Mouse (Mus musculus): ENCODE measurements around the gene BC107364. TPM values are rescaled to one million over a fixed set of nuclear protein-coding genes. Genes with fewer than 3 reads are reported as not detected.
"Not testable (repeated sequence)": the region's sequence is repeated elsewhere in the genome, so short reads cannot be mapped to it uniquely, and the experiment has no call there.

Gene BC107364
- polyA plus RNA-seq (2012; rRNA removed), result not detected in 2 replicates

- DNase-seq (ENCODE audit: low read depth in 1 of 2, low spot score in 2 of 2); H3K27ac ChIP-seq (ENCODE audit: insufficient read depth, low read length); H3K4me3 ChIP-seq (ENCODE audit: extremely low read depth, insufficient read depth, insufficient read length); H3K27me3 ChIP-seq (ENCODE audit: control insufficient read depth, insufficient read depth, low read length); H3K36me3 ChIP-seq (ENCODE audit: control insufficient read depth, insufficient read depth, low read length); H3K4me1 ChIP-seq (ENCODE audit: control insufficient read depth, insufficient read depth, insufficient read length): not testable (repeated sequence)
- no CpG with 5 or more reads among the region's 48 CpGs for WGBS
Observed at GRCm38 (mm10) chr3:96452262-96452661, at the start of gene BC107364. TSS of gene BC107364 (minus strand) at chr3:96452306.

GRCm38 (mm10) chr3:96501391-96502115 is 49.4 kb upstream of the BC107364 start:
- H3K27me3 ChIP-seq (ENCODE audit: control insufficient read depth, insufficient read depth, low read length), result no peaks in the 10 kb centered on the region
- under 1% methylated on average over 32 of the region's 32 CpGs for WGBS
- no peak for TF ChIP-seq POLR2A (IDR thresholded peaks at IDR 0.05; ENCODE audit: low read depth, low read length)
- no peak for TF ChIP-seq CTCF (IDR thresholded peaks at IDR 0.05; ENCODE audit: extremely low read depth, insufficient read depth, insufficient read length, insufficient replicate concordance)
- H3K4me1 ChIP-seq (ENCODE audit: control insufficient read depth, insufficient read depth, insufficient read length), result peaks cover 3% of the 10 kb centered on the region; the same call in 1 of the 2 replicates
- H3K36me3 ChIP-seq (ENCODE audit: control insufficient read depth, insufficient read depth, low read length), result no peaks in the 10 kb centered on the region
- peak; percentile 76 to 82 for DNase-seq (ENCODE audit: low read depth in 1 of 2, low spot score in 2 of 2)
- peak overlapping the region; percentile 76 for H3K4me3 ChIP-seq (ENCODE audit: extremely low read depth, insufficient read depth, insufficient read length)
- peak overlapping the region; percentile 92 for H3K27ac ChIP-seq (ENCODE audit: insufficient read depth, low read length)

GRCm38 (mm10) chr3:96500691-96501265 is 48.7 kb upstream of the BC107364 start:
- Histone ChIP-seq H3K36me3 (ENCODE audit: control insufficient read depth, insufficient read depth, low read length) (no peaks in the 10 kb centered on the region), H3K4me3 (ENCODE audit: extremely low read depth, insufficient read depth, insufficient read length) (peak overlapping the region; percentile 76), H3K27me3 (ENCODE audit: control insufficient read depth, insufficient read depth, low read length) (no peaks in the 10 kb centered on the region), H3K27ac (ENCODE audit: insufficient read depth, low read length) (peak overlapping the region; percentile 93), H3K4me1 (ENCODE audit: control insufficient read depth, insufficient read depth, insufficient read length) (peaks cover 3% of the 10 kb centered on the region; the same call in 1 of the 2 replicates)
- TF ChIP-seq POLR2A (IDR thresholded peaks at IDR 0.05; ENCODE audit: low read depth, low read length) (no peak), CTCF (IDR thresholded peaks at IDR 0.05; ENCODE audit: extremely low read depth, insufficient read depth, insufficient read length, insufficient replicate concordance) (no peak)
- peak; percentile 73 to 78 for DNase-seq (ENCODE audit: low read depth in 1 of 2, low spot score in 2 of 2)
- WGBS, result under 1% methylated on average over 19 of the region's 19 CpGs

GRCm38 (mm10) chr3:96500289-96500621 is 48.1 kb upstream of the BC107364 start:
- under 1% methylated on average over 17 of the region's 17 CpGs for WGBS
- Histone ChIP-seq H3K4me3 (ENCODE audit: extremely low read depth, insufficient read depth, insufficient read length) (peak overlapping the region; percentile 85), H3K27ac (ENCODE audit: insufficient read depth, low read length) (peak overlapping the region; percentile 93), H3K27me3 (ENCODE audit: control insufficient read depth, insufficient read depth, low read length) (no peaks in the 10 kb centered on the region), H3K4me1 (ENCODE audit: control insufficient read depth, insufficient read depth, insufficient read length) (peaks cover 3% of the 10 kb centered on the region; the same call in 1 of the 2 replicates), H3K36me3 (ENCODE audit: control insufficient read depth, insufficient read depth, low read length) (no peaks in the 10 kb centered on the region)
- TF ChIP-seq POLR2A (IDR thresholded peaks at IDR 0.05; ENCODE audit: low read depth, low read length), result no peak
- no peak for TF ChIP-seq CTCF (IDR thresholded peaks at IDR 0.05; ENCODE audit: extremely low read depth, insufficient read depth, insufficient read length, insufficient replicate concordance)
- DNase-seq (ENCODE audit: low read depth in 1 of 2, low spot score in 2 of 2), result peak; percentile 84 to 86

- Histone ChIP-seq H3K4me3 (ENCODE audit: extremely low read depth, insufficient read depth, insufficient read length) (peak overlapping the region; percentile 85), H3K27me3 (ENCODE audit: control insufficient read depth, insufficient read depth, low read length) (no peaks in the 10 kb centered on the region), H3K36me3 (ENCODE audit: control insufficient read depth, insufficient read depth, low read length) (no peaks in the 10 kb centered on the region), H3K27ac (ENCODE audit: insufficient read depth, low read length) (peak overlapping the region; percentile 92), H3K4me1 (ENCODE audit: control insufficient read depth, insufficient read depth, insufficient read length) (peaks cover 3% of the 10 kb centered on the region; the same call in 1 of the 2 replicates)
- DNase-seq (ENCODE audit: low read depth in 1 of 2, low spot score in 2 of 2), result peak; percentile 63 to 74
- under 1% methylated on average over 36 of the region's 36 CpGs for WGBS
- TF ChIP-seq POLR2A (IDR thresholded peaks at IDR 0.05; ENCODE audit: low read depth, low read length) (no peak), CTCF (IDR thresholded peaks at IDR 0.05; ENCODE audit: extremely low read depth, insufficient read depth, insufficient read length, insufficient replicate concordance) (no peak)
Observed at GRCm38 (mm10) chr3:96499481-96500288, 47.6 kb upstream of the BC107364 start.

GRCm38 (mm10) chr3:96498476-96499245 is 46.6 kb upstream of the BC107364 start:
- Histone ChIP-seq H3K27me3 (ENCODE audit: control insufficient read depth, insufficient read depth, low read length) (no peaks in the 10 kb centered on the region), H3K4me1 (ENCODE audit: control insufficient read depth, insufficient read depth, insufficient read length) (peaks cover 3% of the 10 kb centered on the region; the same call in 1 of the 2 replicates), H3K36me3 (ENCODE audit: control insufficient read depth, insufficient read depth, low read length) (no peaks in the 10 kb centered on the region), H3K4me3 (ENCODE audit: extremely low read depth, insufficient read depth, insufficient read length) (no peak overlapping the region), H3K27ac (ENCODE audit: insufficient read depth, low read length) (no peak overlapping the region)
- whole genome bisulfite sequencing, result 93% methylated on average over 4 of the region's 4 CpGs
- TF ChIP-seq CTCF (IDR thresholded peaks at IDR 0.05; ENCODE audit: extremely low read depth, insufficient read depth, insufficient read length, insufficient replicate concordance) (no peak), POLR2A (IDR thresholded peaks at IDR 0.05; ENCODE audit: low read depth, low read length) (no peak)
- DNase-seq (ENCODE audit: low read depth in 1 of 2, low spot score in 2 of 2), result no peak

All from spleen, adult 2 months (tissue).